Mouse (Mus musculus) embryonic facial prominence, embryonic 15.5 days (tissue): ENCODE results near the gene Rdh9. TPM values are rescaled to one million over a fixed set of nuclear protein-coding genes. Genes with fewer than 3 reads are reported as not detected.

Source experiments
- ATAC-seq: fragments of 200-750 bp; cut with Nextera tagmentation; 2 replicates; pipeline ENCODE4 v1.8.0; 2017; ENCODE audit warnings: low read depth, moderate TSS enrichment; ENCODE audit not compliant: insufficient number of reproducible peaks, low FRiP score, low TSS enrichment
- H3K27ac ChIP-seq: fragments of 300-500 bp; sonication (generic); replicated peaks from 2 replicates; pipeline ENCODE4 v1.5.1; 2015; ENCODE audit warnings: mild to moderate bottlenecking, inconsistent platforms
- H3K27me3 ChIP-seq: fragments of 300-500 bp; sonication (generic); 2 replicates; pipeline ENCODE4 v1.6.1; 2015; ENCODE audit warnings: inconsistent platforms
- H3K36me3 ChIP-seq: fragments of 300-500 bp; sonication (generic); 2 replicates; pipeline ENCODE4 v1.6.1; 2015; ENCODE audit warnings: mild to moderate bottlenecking, inconsistent platforms
- H3K4me1 ChIP-seq: fragments of 300-500 bp; sonication (generic); 2 replicates; pipeline ENCODE4 v1.6.1; 2015; ENCODE audit warnings: inconsistent platforms
- H3K4me2 ChIP-seq: fragments of 300-500 bp; sonication (generic); replicated peaks from 2 replicates; pipeline ENCODE4 v1.6.1; 2015; ENCODE audit warnings: mild to moderate bottlenecking, inconsistent platforms
- H3K4me3 ChIP-seq: fragments of 300-500 bp; sonication (generic); replicated peaks from 2 replicates; pipeline ENCODE4 v1.5.1; 2015; ENCODE audit warnings: mild to moderate bottlenecking, inconsistent platforms
- H3K9ac ChIP-seq: fragments of 300-500 bp; sonication (generic); 2 replicates; pipeline ENCODE4 v1.6.1; 2015; ENCODE audit warnings: inconsistent platforms
- H3K9me3 ChIP-seq: fragments of 300-500 bp; sonication (generic); replicated peaks from 2 replicates; pipeline ENCODE4 v1.6.1; 2016; ENCODE audit warnings: inconsistent platforms
- WGBS: fragments of 180-500 bp; shearing (Covaris S2); methylation state at CpG from one replicate; pipeline ENCODE4 v1.1.7; 2015; 5-methylcytosine and 5-hydroxymethylcytosine counted together
- polyA plus RNA-seq: library from polyadenylated mRNA; unstranded; fragments of >200 nt; fragmentation: Nextera tagmentation; extraction: Ambion mirVana; gene quantifications from 2 replicates; pipeline ENCODE4 v1.2.1, GENCODE M21; 2015

Gene Rdh9
- polyA plus RNA-seq, 1 experiment from 2014 or later: not detected

- WGBS: under 1% methylated on average over 55 of the region's 55 CpGs
- peaks cover 19% of the 10 kb centered on the region for H3K4me1 ChIP-seq
- peak overlapping the region; percentile 75 for H3K27ac ChIP-seq
- peaks cover 35% of the 10 kb centered on the region for H3K36me3 ChIP-seq
- H3K4me3 ChIP-seq: peak overlapping the region; percentile 94
- peak overlapping the region; percentile 96 for H3K9ac ChIP-seq
- H3K4me2 ChIP-seq: peak overlapping the region; percentile 62
- no peaks in the 10 kb centered on the region; the same call in 1 of the 2 replicates for H3K27me3 ChIP-seq
- peak; percentile 49 for ATAC-seq
- H3K9me3 ChIP-seq: no peaks in the 10 kb centered on the region
These were observed 36.5 kb upstream of the Rdh9 start for GRCm38 (mm10) chr10:127739661-127740161.

GRCm38 (mm10) chr10:127744661-127745060 is 31.5 kb upstream of the Rdh9 start:
- Histone ChIP-seq H3K9me3 (no peaks in the 10 kb centered on the region), H3K4me3 (no peak overlapping the region), H3K27ac (no peak overlapping the region), H3K36me3 (peaks cover 60% of the 10 kb centered on the region), H3K4me2 (no peak overlapping the region), H3K9ac (no peak overlapping the region), H3K4me1 (peaks cover 25% of the 10 kb centered on the region), H3K27me3 (no peaks in the 10 kb centered on the region)
- WGBS: 56% methylated on average over 5 of the region's 5 CpGs
- ATAC-seq: no peak

DNA sequence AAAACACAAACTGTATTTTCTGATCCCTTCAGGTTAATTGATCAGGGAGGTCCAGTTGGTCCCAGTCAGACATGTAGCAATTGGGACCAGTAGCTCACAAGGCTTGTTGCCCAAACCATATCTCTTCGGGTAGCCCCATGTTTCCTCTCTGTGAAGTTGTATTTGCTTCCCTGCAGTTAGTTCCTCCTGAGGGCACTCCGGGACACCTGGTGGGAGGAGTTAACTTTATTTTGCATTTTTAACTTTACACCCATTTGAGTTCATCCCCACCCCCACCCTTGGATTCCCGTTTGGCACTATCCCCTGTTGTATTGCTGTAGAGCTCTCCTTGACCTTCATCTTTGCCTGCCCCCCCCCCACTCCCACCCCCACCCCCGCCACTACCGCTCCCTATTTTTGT is 30.3 kb upstream of the Rdh9 start:
- Histone ChIP-seq H3K9me3 (no peaks in the 10 kb centered on the region), H3K9ac (no peak overlapping the region), H3K27ac (no peak overlapping the region), H3K4me1 (peaks cover 17% of the 10 kb centered on the region), H3K4me3 (no peak overlapping the region), H3K36me3 (peaks cover 60% of the 10 kb centered on the region), H3K27me3 (no peaks in the 10 kb centered on the region), H3K4me2 (no peak overlapping the region)
- no peak for ATAC-seq
- 68% methylated on average over 5 of the region's 5 CpGs for WGBS

DNA sequence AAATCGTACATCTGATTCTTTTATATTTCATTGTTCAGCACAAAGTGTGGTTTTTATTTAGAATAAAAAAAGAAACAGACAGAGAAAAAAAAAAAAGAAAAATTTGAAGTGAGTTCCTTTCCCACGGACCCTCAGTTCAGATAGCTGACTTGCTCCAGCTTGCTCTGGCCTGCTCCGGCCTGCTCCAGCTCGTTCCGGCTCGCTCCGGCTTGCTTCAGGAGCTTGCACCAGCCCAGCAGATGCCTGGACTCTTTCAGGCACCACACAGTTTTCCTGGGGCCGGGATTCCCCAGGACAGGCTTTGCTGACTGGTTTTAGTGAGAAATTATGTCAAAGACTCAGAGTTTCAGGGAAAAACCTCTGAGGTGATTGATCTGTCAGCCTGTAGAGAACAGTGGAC is 28.9 kb upstream of the Rdh9 start:
- Histone ChIP-seq H3K9ac (no peak overlapping the region), H3K36me3 (peaks cover 50% of the 10 kb centered on the region), H3K27ac (no peak overlapping the region), H3K9me3 (no peaks in the 10 kb centered on the region), H3K27me3 (no peaks in the 10 kb centered on the region), H3K4me2 (no peak overlapping the region), H3K4me3 (no peak overlapping the region), H3K4me1 (peaks cover 14% of the 10 kb centered on the region)
- WGBS: 71% methylated on average over 8 of the region's 8 CpGs
- ATAC-seq: no peak

DNA sequence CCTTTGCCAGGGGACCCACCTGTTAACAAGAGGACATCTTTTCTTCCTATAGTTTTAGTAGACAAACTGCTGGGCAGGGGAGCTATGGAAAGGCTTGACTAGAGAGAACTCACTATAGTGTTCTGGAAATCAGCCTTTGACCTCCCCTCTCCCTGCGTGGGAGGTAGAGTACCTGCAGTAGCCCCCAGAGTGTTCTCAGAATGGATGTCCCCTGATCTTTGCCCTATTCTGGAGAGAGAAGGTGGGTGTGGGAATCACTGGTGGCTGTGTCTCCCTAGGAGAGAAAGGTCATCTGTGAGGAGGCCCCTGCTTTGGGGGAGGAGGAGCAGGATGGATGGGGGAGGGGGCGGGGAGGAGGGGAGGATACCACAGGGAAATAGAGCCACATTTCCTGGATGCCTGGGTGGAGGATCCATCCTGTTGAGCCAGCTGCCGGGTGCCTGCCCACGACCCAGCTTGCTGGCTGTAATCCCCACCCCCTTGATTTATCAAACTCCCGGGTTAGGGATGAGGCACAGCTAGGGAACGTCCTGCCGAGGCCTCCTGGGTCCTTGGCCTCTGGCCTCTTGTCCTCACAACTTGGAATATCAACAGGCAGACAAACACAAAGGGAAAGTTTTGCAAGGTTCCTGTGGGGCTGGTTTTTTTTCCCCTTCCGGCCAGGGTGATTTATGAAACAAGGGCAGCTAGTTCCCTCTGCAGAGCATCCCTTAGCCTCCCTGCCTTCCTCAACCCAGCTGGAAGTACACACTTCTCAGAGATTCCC is 27.2 kb upstream of the Rdh9 start:
- Histone ChIP-seq H3K27ac (no peak overlapping the region), H3K9me3 (no peaks in the 10 kb centered on the region), H3K4me2 (0 out of 2 replicates have a peak overlapping the region, but pooled peaks have one; percentile 26), H3K4me3 (no peak overlapping the region), H3K4me1 (peaks cover 14% of the 10 kb centered on the region), H3K9ac (no peak overlapping the region), H3K27me3 (no peaks in the 10 kb centered on the region), H3K36me3 (peaks cover 33% of the 10 kb centered on the region)
- ATAC-seq: no peak
- WGBS: 18% methylated on average over 7 of the region's 8 CpGs

DNA sequence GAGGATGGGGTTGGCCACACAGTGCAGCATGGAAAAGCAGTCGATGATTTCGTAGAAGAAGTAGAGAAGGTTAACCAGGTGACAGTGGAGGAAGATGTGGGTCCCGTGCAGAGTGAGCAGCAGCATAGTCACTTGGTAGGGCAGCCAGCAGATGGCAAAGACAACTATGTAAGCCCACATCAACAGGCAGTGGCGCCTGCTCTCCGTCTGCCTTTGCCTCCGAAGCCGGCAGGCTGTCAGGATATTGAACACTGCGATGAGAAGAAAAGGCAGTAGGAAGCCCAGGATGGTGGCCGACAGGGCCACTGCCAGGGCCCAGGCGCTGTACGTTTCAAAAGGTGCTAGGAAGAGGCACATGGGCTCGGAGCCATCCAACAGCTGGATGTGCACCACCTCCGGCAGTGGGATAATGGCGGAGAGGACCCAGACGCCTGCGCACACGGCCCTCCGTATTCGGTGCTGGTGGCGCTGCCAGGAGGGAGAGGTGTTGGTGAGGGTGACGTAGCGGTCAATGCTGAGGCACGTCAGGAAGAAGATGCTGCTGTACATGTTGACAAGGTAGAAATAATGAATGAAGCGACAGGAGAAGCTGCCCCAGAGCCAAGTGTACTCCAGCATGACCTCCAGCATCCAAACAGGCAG is 25.9 kb upstream of the Rdh9 start:
- H3K9me3 ChIP-seq: no peaks in the 10 kb centered on the region

DNA sequence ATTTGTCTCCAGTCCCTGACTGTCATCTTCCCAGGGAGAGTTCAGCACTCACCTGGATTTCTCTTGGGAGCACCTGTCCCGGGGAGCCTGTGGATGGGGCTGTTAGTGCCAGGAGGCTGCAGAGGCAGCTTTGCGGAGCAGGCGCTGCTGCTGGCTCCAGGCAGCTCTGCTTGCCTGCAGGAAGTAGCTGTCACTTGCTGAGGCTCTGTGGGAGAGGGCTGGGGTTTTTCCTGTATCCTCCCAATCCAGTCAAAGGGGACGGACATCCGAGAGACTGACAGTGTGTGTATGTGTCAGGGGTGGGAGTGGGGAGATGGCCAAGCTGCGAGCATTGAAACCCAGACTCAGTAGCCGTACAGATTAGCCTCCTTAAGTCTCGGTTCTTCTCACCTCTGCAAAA is 24.6 kb upstream of the Rdh9 start, which contains the start of gene Gpr182:
TSS of gene Gpr182 (minus strand) at position 185 of the 400 bp plus-strand sequence.
- ATAC-seq: no peak
- Histone ChIP-seq H3K36me3 (peaks cover 13% of the 10 kb centered on the region), H3K9me3 (no peaks in the 10 kb centered on the region), H3K27me3 (no peaks in the 10 kb centered on the region), H3K4me3 (no peak within 1 kb of the TSS), H3K27ac (no peak within 1 kb of the TSS), H3K4me1 (peaks cover 9% of the 10 kb centered on the region), H3K4me2 (no peak within 1 kb of the TSS), H3K9ac (no peak within 1 kb of the TSS)
- 50% methylated on average over 8 of the region's 8 CpGs for WGBS

More for the DNA sequence above, 25.9 kb upstream of the Rdh9 start:
- H3K4me2 ChIP-seq: peak overlapping the region; percentile 26
- ATAC-seq: no peak
- H3K36me3 ChIP-seq: peaks cover 22% of the 10 kb centered on the region
- H3K27ac ChIP-seq: no peak overlapping the region
- H3K9ac ChIP-seq: no peak overlapping the region
- 56% methylated on average over 24 of the region's 24 CpGs for WGBS
- H3K4me3 ChIP-seq: peak overlapping the region; percentile 7; the same call in 1 of the 2 replicates
- H3K27me3 ChIP-seq: no peaks in the 10 kb centered on the region
- H3K4me1 ChIP-seq: peaks cover 9% of the 10 kb centered on the region

DNA sequence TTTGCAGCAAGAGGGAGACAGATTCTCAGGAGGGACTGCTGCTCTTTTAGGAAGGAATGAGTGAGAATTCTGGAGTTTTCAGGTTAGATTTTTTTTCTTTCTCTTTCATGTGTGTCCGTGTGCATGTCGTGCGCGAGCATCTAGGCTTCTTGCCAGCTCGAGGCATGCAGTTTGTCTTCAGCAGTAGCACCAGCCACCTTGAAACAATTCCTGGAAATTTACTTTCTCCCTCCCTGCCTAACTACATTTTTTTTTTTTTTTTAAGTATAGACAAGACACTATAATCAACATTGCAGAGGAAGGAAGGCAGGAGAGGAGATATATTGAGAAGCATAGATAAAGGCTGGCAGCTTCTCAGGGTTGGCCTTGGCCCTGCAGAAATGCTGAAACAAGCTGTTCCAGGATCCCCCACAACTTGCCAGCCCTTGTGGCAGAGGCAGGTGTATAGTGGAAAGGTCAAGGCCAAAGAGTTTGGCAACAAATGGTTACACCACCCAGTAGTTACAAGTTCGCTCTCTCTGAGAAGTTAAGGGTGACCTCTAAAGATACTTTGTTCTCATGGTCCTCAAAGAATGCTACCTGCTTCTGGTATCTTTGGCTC is 21.5 kb upstream of the Rdh9 start:
- Histone ChIP-seq H3K4me2 (no peak overlapping the region), H3K4me3 (no peak overlapping the region), H3K9me3 (no peaks in the 10 kb centered on the region), H3K36me3 (no peaks in the 10 kb centered on the region), H3K27me3 (no peaks in the 10 kb centered on the region), H3K4me1 (no peaks in the 10 kb centered on the region), H3K27ac (no peak overlapping the region), H3K9ac (no peak overlapping the region)
- ATAC-seq: no peak
- 41% methylated on average over 6 of the region's 6 CpGs for WGBS

DNA sequence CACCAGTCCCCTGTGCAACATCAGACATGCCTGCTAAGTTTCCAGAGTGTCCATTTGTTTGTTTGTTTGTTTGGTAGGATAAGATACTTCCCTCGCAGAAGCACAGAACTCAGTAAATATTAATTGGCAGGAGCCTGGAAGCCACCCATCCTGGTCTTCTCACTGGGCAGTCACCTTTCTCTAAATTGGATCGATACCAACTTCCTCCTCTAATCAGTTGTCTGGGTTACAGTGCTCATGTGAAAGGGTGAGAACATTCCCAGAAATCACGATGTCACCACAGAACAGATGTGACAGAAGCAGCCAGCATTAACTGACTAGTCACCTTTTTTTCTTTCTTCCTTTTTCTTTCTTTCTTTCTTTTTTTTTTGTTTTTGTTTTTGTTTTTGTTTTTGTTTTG is 20.9 kb upstream of the Rdh9 start:
- Histone ChIP-seq H3K27me3 (no peaks in the 10 kb centered on the region), H3K4me2 (no peak overlapping the region), H3K27ac (no peak overlapping the region), H3K4me3 (no peak overlapping the region), H3K4me1 (no peaks in the 10 kb centered on the region), H3K36me3 (no peaks in the 10 kb centered on the region), H3K9ac (no peak overlapping the region), H3K9me3 (no peaks in the 10 kb centered on the region)
- WGBS: 72% methylated on average over 3 of the region's 3 CpGs
- ATAC-seq: no peak

- no peak overlapping the region for H3K9ac ChIP-seq
- no peak overlapping the region for H3K27ac ChIP-seq
- 41% methylated on average over 18 of the region's 18 CpGs for WGBS
These were observed 20.3 kb upstream of the Rdh9 start for GRCm38 (mm10) chr10:127755770-127756468.

More at GRCm38 (mm10) chr10:127755770-127756468, 20.3 kb upstream of the Rdh9 start:
- no peaks in the 10 kb centered on the region for H3K9me3 ChIP-seq
- ATAC-seq: no peak
- H3K4me1 ChIP-seq: no peaks in the 10 kb centered on the region
- H3K36me3 ChIP-seq: no peaks in the 10 kb centered on the region
- peak overlapping the region; percentile 11; the same call in 1 of the 2 replicates for H3K4me3 ChIP-seq
- H3K27me3 ChIP-seq: no peaks in the 10 kb centered on the region
- H3K4me2 ChIP-seq: peak overlapping the region; percentile 35
